Mouse (Mus musculus): ENCODE measurements around the gene Kcnq1. TPM values are rescaled to one million over a fixed set of nuclear protein-coding genes. Genes with fewer than 3 reads are reported as not detected.

Gene Kcnq1
- polyA plus RNA-seq, 1 experiment from 2014 or later, result 7.9 TPM

GRCm38 (mm10) chr7:143119407-143119806 is 13.2 kb downstream of the Kcnq1 start:
- Histone ChIP-seq H3K4me1 (replicated peaks) (peaks cover 33% of the 10 kb centered on the region), H3K27me3 (replicated peaks) (no peaks in the 10 kb centered on the region), H3K27ac (peak overlapping the region; percentile 64), H3K4me2 (replicated peaks) (no peak overlapping the region), H3K4me3 (replicated peaks) (no peak overlapping the region), H3K9me3 (no peaks in the 10 kb centered on the region), H3K36me3 (no peaks in the 10 kb centered on the region), H3K9ac (no peak overlapping the region)
- WGBS, result 55% methylated on average over 1 of the region's 1 CpGs
- no peak for ATAC-seq

- no peak for ATAC-seq
- no peaks in the 10 kb centered on the region for H3K36me3 ChIP-seq
- H3K9me3 ChIP-seq, result no peaks in the 10 kb centered on the region
- peaks cover 37% of the 10 kb centered on the region for H3K4me1 ChIP-seq (replicated peaks)
- H3K27me3 ChIP-seq (replicated peaks), result no peaks in the 10 kb centered on the region
- WGBS, result 67% methylated on average over 3 of the region's 3 CpGs
- H3K4me3 ChIP-seq (replicated peaks), result no peak overlapping the region
- H3K4me2 ChIP-seq (replicated peaks), result no peak overlapping the region
- H3K27ac ChIP-seq, result peak overlapping the region; percentile 64
- H3K9ac ChIP-seq, result no peak overlapping the region
These were observed 13.7 kb downstream of the Kcnq1 start for GRCm38 (mm10) chr7:143119826-143120225.

GRCm38 (mm10) chr7:143122191-143122590 is 16.0 kb downstream of the Kcnq1 start:
- peak; percentile 83 for ATAC-seq
- Histone ChIP-seq H3K4me2 (replicated peaks) (no peak overlapping the region), H3K4me3 (replicated peaks) (no peak overlapping the region), H3K27me3 (replicated peaks) (no peaks in the 10 kb centered on the region), H3K27ac (peak overlapping the region; percentile 57), H3K9ac (no peak overlapping the region), H3K36me3 (no peaks in the 10 kb centered on the region), H3K4me1 (replicated peaks) (peaks cover 40% of the 10 kb centered on the region), H3K9me3 (no peaks in the 10 kb centered on the region)
- 48% methylated on average over 5 of the region's 5 CpGs for WGBS

- H3K27me3 ChIP-seq (replicated peaks), result no peaks in the 10 kb centered on the region
- 11% methylated on average over 6 of the region's 6 CpGs for WGBS
- no peak overlapping the region for H3K4me2 ChIP-seq (replicated peaks)
- H3K36me3 ChIP-seq, result no peaks in the 10 kb centered on the region
- no peak overlapping the region for H3K4me3 ChIP-seq (replicated peaks)
- H3K4me1 ChIP-seq (replicated peaks), result peaks cover 40% of the 10 kb centered on the region
- peak; percentile 64 for ATAC-seq
- peak overlapping the region; percentile 40 for H3K27ac ChIP-seq
- no peaks in the 10 kb centered on the region for H3K9me3 ChIP-seq
- H3K9ac ChIP-seq, result no peak overlapping the region
These were observed 17.9 kb downstream of the Kcnq1 start for GRCm38 (mm10) chr7:143123876-143124669.

- Histone ChIP-seq H3K9ac (no peak overlapping the region), H3K27ac (peak overlapping the region; percentile 40; the same call in 1 of the 2 replicates), H3K4me1 (replicated peaks) (peaks cover 36% of the 10 kb centered on the region), H3K4me3 (replicated peaks) (no peak overlapping the region), H3K4me2 (replicated peaks) (no peak overlapping the region), H3K36me3 (no peaks in the 10 kb centered on the region), H3K27me3 (replicated peaks) (no peaks in the 10 kb centered on the region), H3K9me3 (no peaks in the 10 kb centered on the region)
- 71% methylated on average over 3 of the region's 3 CpGs for WGBS
- ATAC-seq, result no peak
These were observed 18.7 kb downstream of the Kcnq1 start for GRCm38 (mm10) chr7:143124902-143125301.

- H3K9ac ChIP-seq, result no peak overlapping the region
- H3K36me3 ChIP-seq, result no peaks in the 10 kb centered on the region
- H3K4me3 ChIP-seq (replicated peaks), result no peak overlapping the region
- no peak for ATAC-seq
- no peak overlapping the region for H3K4me2 ChIP-seq (replicated peaks)
- 80% methylated on average over 5 of the region's 5 CpGs for WGBS
- no peaks in the 10 kb centered on the region for H3K27me3 ChIP-seq (replicated peaks)
- no peaks in the 10 kb centered on the region for H3K9me3 ChIP-seq
- H3K4me1 ChIP-seq (replicated peaks), result no peaks in the 10 kb centered on the region
- H3K27ac ChIP-seq, result no peak overlapping the region
These were observed 26.7 kb downstream of the Kcnq1 start for GRCm38 (mm10) chr7:143132815-143133214.

- no peaks in the 10 kb centered on the region for H3K4me1 ChIP-seq (replicated peaks)
- H3K9me3 ChIP-seq, result no peaks in the 10 kb centered on the region
- H3K27ac ChIP-seq, result no peak overlapping the region
- no peaks in the 10 kb centered on the region for H3K36me3 ChIP-seq
- no peak overlapping the region for H3K9ac ChIP-seq
- ATAC-seq, result no peak
- no peak overlapping the region for H3K4me2 ChIP-seq (replicated peaks)
- no peaks in the 10 kb centered on the region for H3K27me3 ChIP-seq (replicated peaks)
- 66% methylated on average over 2 of the region's 2 CpGs for WGBS
- no peak overlapping the region for H3K4me3 ChIP-seq (replicated peaks)
These were observed 30.0 kb downstream of the Kcnq1 start for GRCm38 (mm10) chr7:143136125-143136524.

- WGBS, result 56% methylated on average over 5 of the region's 5 CpGs
- no peak overlapping the region for H3K4me2 ChIP-seq (replicated peaks)
- no peak for ATAC-seq
- H3K9ac ChIP-seq, result no peak overlapping the region
- H3K9me3 ChIP-seq, result no peaks in the 10 kb centered on the region
- H3K4me3 ChIP-seq (replicated peaks), result no peak overlapping the region
- H3K27ac ChIP-seq, result no peak overlapping the region
- H3K27me3 ChIP-seq (replicated peaks), result no peaks in the 10 kb centered on the region
- H3K4me1 ChIP-seq (replicated peaks), result no peaks in the 10 kb centered on the region
- H3K36me3 ChIP-seq, result no peaks in the 10 kb centered on the region
These were observed 30.4 kb downstream of the Kcnq1 start for GRCm38 (mm10) chr7:143136561-143136960.

- no peak for ATAC-seq
- H3K9ac ChIP-seq, result no peak overlapping the region
- no peak overlapping the region for H3K4me2 ChIP-seq (replicated peaks)
- no peaks in the 10 kb centered on the region for H3K4me1 ChIP-seq (replicated peaks)
- 46% methylated on average over 1 of the region's 1 CpGs for WGBS
- H3K4me3 ChIP-seq (replicated peaks), result no peak overlapping the region
- no peak overlapping the region for H3K27ac ChIP-seq
- no peaks in the 10 kb centered on the region for H3K27me3 ChIP-seq (replicated peaks)
- H3K36me3 ChIP-seq, result no peaks in the 10 kb centered on the region
- no peaks in the 10 kb centered on the region for H3K9me3 ChIP-seq
These were observed 32.6 kb downstream of the Kcnq1 start for GRCm38 (mm10) chr7:143138789-143139188.

GRCm38 (mm10) chr7:143139932-143140331 is 33.8 kb downstream of the Kcnq1 start:
- H3K9ac ChIP-seq, result no peak overlapping the region
- H3K36me3 ChIP-seq, result no peaks in the 10 kb centered on the region
- H3K4me3 ChIP-seq (replicated peaks), result no peak overlapping the region
- no peak overlapping the region for H3K27ac ChIP-seq
- H3K27me3 ChIP-seq (replicated peaks), result no peaks in the 10 kb centered on the region
- H3K9me3 ChIP-seq, result no peaks in the 10 kb centered on the region
- no peaks in the 10 kb centered on the region for H3K4me1 ChIP-seq (replicated peaks)
- H3K4me2 ChIP-seq (replicated peaks), result no peak overlapping the region
- ATAC-seq, result no peak
- 77% methylated on average over 4 of the region's 4 CpGs for WGBS

- Histone ChIP-seq H3K9me3 (no peaks in the 10 kb centered on the region), H3K36me3 (no peaks in the 10 kb centered on the region), H3K4me1 (replicated peaks) (peaks cover 12% of the 10 kb centered on the region; the same call in 1 of the 2 replicates), H3K4me2 (replicated peaks) (no peak overlapping the region), H3K27me3 (replicated peaks) (no peaks in the 10 kb centered on the region), H3K27ac (no peak overlapping the region), H3K4me3 (replicated peaks) (no peak overlapping the region), H3K9ac (no peak overlapping the region)
- ATAC-seq, result no peak
- 83% methylated on average over 2 of the region's 2 CpGs for WGBS
These were observed 36.5 kb downstream of the Kcnq1 start for GRCm38 (mm10) chr7:143142680-143143079.

- Histone ChIP-seq H3K4me2 (replicated peaks) (no peak overlapping the region), H3K9ac (no peak overlapping the region), H3K4me3 (replicated peaks) (no peak overlapping the region), H3K4me1 (replicated peaks) (peaks cover 12% of the 10 kb centered on the region; the same call in 1 of the 2 replicates), H3K27ac (no peak overlapping the region), H3K36me3 (no peaks in the 10 kb centered on the region), H3K27me3 (replicated peaks) (no peaks in the 10 kb centered on the region), H3K9me3 (no peaks in the 10 kb centered on the region)
- WGBS, result 57% methylated on average over 5 of the region's 5 CpGs
- peak; percentile 79 for ATAC-seq
These were observed 40.9 kb downstream of the Kcnq1 start for GRCm38 (mm10) chr7:143147015-143147414.

GRCm38 (mm10) chr7:143151171-143151570 is 45.0 kb downstream of the Kcnq1 start:
- Histone ChIP-seq H3K27ac (no peak overlapping the region), H3K4me3 (replicated peaks) (no peak overlapping the region), H3K4me1 (replicated peaks) (peaks cover 30% of the 10 kb centered on the region), H3K36me3 (no peaks in the 10 kb centered on the region), H3K9ac (no peak overlapping the region), H3K27me3 (replicated peaks) (no peaks in the 10 kb centered on the region), H3K9me3 (no peaks in the 10 kb centered on the region), H3K4me2 (replicated peaks) (no peak overlapping the region)
- ATAC-seq, result no peak
- WGBS, result 8% methylated on average over 2 of the region's 2 CpGs
